Mouse (Mus musculus): ENCODE measurements around the gene Gm7534.

DNA sequence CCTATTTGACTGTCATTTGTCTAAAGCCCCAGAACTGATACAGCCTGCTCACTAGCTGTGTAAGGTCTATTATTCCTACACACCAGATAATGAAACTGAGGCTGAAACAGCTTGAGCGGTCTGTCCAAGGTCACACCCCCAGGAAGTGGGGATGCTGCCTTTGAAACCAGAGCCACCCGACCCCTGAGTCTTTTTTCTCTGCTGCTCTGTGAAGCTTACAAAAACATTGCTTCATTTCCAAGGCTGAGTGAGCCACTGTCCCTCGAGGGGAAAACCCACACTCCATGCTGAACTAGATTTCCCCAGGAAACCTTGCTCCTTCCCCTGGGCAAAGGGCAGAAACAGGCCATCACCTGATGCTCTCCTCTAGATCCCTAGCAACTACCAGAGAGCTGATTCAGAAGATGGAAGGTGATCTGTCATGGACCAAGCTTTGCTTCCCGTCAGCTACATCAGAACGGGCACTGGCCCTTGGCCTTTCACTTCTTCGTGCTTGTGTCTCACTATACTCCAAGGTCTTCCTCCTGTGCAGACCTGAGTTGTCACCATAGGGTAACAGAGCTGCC, 3.8 kb upstream of the Gm7534 start:
- TF ChIP-seq CTCF (IDR thresholded peaks at IDR 0.05; ENCODE audit: borderline replicate concordance, insufficient read depth, low read depth, low read length) = no peak
- TF ChIP-seq POLR2A (IDR thresholded peaks at IDR 0.05; ENCODE audit: borderline replicate concordance, insufficient read depth, low read length) = no peak

Measured in cerebellum, adult 2 months (tissue).